Mouse (Mus musculus) thymus, adult 18-20 months (tissue): ENCODE measurements around the gene Tmppe.

Source experiments
- DNase-seq, 2 experiments: peaks; one replicate each; pipeline ENCODE4 v3.0.0; 2022; ENCODE audit warnings: mixed read lengths in 2 of 2

Tmppe gene

GRCm38 (mm10) chr9:114446887-114447286 is 46.0 kb downstream of the Tmppe start:
- DNase-seq = no peak

- no peak for DNase-seq
These were observed 47.8 kb downstream of the Tmppe start for GRCm38 (mm10) chr9:114448700-114449099.

- no peak for DNase-seq
These were observed 48.3 kb downstream of the Tmppe start for GRCm38 (mm10) chr9:114449120-114449754.

- peak in 1 of 2 experiments; percentile 31 for DNase-seq
These were observed 50.7 kb downstream of the Tmppe start for GRCm38 (mm10) chr9:114451615-114452014.

GRCm38 (mm10) chr9:114452418-114452817 is 51.5 kb downstream of the Tmppe start:
- peak; percentile 36 to 67 for DNase-seq

GRCm38 (mm10) chr9:114455420-114455819 is 54.5 kb downstream of the Tmppe start:
- DNase-seq = no peak
